Mouse (Mus musculus): ENCODE results near the gene Galnt14.
A peak's percentile ranks its signal among the peaks of the same experiment; 100 is the strongest.

GRCm38 (mm10) chr17:73743681-73744311 lies 33.5 kb upstream of the Galnt14 start:
- TF ChIP-seq POLR2A (IDR thresholded peaks at IDR 0.05; ENCODE audit: extremely low read depth, insufficient read depth, low read length) (no peak), CTCF (IDR thresholded peaks at IDR 0.05; ENCODE audit: extremely low read depth, insufficient read depth, low read length) (peak; percentile 99)

All from cortical plate, adult 2 months (tissue).